Mouse (Mus musculus): ENCODE results near the gene Brd3os. TPM values are rescaled to one million over a fixed set of nuclear protein-coding genes. Genes with fewer than 3 reads are reported as not detected.

Brd3os gene
- total RNA-seq, 2 experiments from 2014 or later, result 21.6 to 24.3 TPM

DNA sequence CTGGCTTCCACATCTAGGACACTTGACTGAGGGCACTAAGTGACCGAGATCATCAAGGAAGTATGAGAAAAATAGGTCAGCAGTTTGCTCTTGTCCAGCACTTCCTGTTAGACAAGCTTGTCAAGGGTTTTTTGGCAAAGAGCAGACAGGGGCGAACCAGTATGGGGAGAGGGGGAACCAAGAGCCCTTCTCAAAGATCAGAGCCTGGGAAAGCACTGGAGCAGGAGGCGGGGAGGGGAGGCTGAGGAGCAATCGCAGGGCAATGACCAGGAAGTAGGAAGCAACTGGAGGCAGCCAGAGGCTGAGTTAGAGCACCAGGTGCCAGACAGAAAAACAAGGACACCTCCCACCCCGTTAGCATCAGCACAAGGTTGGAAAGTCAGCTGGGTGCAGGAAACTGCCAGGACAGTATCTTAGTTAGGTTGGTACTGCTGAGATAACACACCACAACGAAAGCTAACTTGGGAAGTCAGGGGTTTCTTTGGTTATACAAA, 23.5 kb upstream of the Brd3os start:
- DNase-seq (ENCODE audit: low spot score in 2 of 2), result no peak

DNA sequence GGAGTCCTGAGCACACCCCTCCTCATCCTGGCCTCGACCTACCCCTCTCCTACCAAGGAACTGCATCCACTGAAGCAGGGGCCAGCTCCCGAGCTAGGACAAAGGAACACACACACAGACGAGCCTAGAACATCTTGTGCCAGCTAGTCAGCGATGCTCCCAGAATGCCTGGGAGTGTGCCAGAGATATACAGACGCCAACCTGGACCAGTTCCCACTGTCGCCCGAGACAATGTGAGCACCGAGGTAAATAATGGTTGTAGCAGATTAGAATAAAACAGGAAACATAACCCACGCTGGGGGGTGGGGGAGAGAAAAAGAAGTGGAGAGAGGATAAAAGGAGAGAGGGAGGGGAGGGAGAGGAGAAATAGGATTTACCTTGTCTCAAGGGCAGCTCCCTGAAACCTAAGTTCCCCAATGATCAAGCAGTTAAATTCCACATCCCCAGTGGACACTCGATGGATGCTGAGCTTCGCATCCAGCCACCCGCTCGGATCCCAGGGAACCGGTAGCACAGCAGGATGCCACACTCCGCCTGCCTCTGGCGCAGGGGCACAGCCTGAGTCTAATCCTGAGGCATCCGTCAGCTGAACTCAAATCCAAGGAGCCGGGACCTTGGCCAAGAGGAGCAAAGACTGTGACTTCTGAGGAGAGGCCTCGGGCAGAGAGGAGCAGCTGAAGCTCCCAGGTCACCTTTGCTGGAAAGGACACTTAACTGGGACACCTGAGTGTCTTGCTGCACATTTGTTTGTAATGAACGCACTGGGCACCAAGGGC, 20.6 kb upstream of the Brd3os start:
- DNase-seq (ENCODE audit: low spot score in 2 of 2), result peak; percentile 36 to 83

DNA sequence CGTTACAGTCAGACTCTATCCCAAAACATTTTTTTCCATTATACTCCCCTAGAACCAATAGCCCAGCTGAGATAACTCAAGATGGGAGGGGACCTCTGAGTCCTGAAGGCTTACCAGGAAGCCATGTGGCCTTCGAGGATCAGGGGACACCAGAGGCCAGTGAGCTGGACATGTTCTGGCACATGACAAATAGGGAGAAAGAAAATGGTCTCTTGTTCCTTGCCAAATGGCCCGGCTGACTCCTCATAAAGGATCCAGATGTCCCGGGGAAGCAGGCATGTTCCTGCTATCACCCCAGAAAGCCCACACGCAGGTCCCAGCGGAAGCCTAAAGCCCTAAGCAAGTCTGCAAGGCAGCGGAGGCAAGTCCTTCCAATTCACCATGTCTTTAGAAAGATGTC, 18.5 kb upstream of the Brd3os start:
- no peak for DNase-seq (ENCODE audit: low spot score in 2 of 2)

DNA sequence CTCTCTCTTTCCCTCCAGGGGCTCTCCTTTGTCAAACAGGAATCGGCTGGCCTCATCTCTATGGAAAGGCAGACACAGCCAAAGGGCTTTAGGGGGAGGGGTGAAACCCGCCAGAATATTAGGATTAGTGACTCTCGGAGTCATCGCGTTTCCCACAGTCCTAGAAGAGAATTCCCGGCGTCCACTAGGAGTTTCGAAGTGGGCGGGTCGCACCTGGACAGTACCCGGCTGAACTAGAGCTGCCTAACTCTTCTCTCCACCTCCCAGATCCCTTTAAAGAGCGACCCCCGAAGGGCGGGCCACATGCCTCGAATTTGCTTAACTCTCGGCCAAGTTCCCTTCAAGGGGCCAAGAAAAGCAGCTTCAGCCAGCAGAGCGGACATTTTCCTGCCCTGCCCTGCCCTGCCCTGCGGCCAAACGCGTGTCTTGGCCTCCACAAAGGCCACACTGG, 16.9 kb upstream of the Brd3os start:
- no peak for DNase-seq (ENCODE audit: low spot score in 2 of 2)

DNA sequence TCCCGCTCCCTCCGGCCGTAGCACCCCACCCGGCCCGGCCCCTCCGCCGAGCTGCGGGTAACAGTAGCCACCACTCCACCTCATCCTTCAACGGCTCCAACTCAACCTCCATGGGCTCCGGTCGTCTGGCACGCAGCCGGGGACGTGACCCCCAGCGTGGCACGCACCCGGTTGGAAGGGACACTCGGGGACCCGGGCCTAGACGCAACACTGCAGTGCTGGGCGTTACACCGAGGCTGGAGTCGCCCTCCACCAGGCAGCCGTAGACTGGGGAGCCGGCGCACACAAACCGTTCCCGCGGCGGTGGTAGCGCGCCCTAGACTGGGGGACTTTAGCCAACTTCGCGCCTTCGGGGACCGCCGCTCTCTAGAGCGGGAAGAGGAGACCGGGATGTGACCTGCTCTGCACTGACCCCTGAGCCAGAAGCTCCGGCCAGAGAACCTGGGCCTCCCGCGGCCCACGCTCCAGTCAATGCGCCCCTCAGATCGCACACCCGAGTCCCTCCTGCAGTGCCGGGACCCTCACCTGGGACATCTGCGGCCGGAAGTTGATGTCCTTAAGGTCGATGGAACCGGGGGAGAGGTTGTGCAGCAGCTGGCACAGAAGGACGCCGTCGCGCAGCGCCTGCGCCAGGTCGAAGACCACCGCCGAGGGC, 16.2 kb upstream of the Brd3os start:
- DNase-seq (ENCODE audit: low spot score in 2 of 2), result no peak

DNA sequence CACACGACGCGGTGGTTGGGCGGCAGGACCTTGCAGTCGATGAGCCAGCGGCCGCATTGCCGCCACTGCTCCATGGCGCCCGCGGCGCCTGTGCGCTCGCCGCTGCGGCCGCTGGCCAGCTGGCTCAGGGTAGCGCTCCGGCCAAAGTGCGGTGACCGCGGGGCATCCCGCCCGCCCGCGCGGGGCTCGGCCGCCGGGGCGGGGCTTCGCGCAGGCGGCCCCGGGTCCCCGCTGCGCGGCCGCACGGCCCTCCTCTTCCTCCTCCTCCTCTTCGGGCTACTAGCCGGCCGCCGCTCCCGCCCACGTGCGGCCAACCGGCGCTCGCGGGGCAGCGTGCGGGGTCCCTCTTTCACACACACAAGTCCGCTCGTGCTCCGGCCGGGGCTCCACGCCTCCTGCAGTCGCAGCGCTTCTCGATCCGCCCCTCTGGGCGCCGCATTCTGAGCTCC, 15.7 kb upstream of the Brd3os start:
- DNase-seq (ENCODE audit: low spot score in 2 of 2), result no peak

DNA sequence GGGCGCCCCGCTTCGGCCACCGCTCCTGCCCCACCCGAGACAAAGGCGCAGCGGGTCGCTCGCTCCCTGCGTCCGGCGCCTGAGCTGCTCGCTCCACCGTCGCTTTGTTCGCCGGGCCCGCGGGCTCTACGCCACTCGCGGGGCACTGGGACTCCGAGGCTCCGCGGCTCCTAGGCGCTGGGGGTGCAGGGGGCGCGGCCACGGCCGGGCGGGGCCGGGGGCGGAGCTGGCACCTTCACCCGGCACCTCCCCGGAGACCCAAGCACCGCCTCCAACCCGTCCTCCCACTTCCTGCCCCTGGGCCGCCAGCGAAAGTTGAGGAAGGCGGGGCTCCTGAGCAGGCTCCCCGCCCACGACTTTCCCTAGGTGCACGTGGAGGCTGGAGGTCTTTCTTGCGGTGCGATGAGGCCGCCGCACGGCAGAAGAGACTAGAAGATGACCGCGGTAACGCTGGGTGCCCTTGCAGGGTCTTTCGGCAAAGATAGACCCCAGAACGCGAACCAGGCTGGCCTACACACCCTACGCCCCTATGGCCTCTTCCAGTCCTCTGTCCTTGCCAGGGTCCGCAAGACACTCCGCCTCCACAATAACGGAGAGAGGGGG, 15.2 kb upstream of the Brd3os start, which contains the start of gene Vav2:
Gene Vav2 (minus strand): TSS at position 179 of the 603 bp plus-strand sequence.
- peak; percentile 69 to 75 for DNase-seq (ENCODE audit: low spot score in 2 of 2)

DNA sequence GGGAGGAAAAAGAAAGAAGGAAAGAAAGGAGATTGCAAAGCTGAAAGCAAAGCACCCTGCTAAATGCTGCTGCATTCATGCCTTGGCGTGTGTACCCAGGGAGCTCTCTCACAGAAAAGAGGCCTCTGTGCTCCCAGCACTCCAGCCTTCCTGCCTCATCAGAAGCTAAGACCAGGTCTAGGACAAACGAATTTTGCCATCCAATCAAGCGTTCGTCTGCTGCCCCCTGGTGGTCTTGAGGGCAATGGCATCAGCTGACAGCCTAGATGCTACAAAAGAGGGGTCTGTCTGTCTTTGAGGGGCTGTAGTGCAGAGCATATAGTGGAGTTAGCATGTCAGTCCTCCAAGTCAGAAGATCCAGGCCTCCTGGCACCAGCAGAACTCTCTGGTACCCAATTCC, 14.1 kb upstream of the Brd3os start:
- DNase-seq (ENCODE audit: low spot score in 2 of 2), result peak; percentile 73 to 90

DNA sequence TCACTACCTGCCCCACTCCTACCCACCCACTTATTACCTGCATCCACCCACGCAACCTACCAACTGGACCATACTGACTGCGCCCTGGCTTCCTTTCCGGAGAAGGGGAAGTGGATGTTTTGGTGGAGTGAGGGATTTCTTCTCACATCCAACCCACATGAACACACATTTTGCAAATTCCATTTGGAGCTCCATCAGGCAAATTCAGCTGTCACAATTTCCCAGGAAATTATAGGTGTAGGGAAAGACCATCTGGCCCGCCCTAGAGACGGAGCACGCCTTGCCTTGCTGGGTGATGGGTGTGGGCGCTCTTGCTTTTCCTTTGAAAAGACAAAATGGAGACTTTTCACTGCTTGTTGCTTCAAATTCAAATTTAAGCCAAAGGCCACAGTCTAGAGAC, 11.5 kb upstream of the Brd3os start:
- DNase-seq (ENCODE audit: low spot score in 2 of 2), result peak; percentile 72 to 83

DNA sequence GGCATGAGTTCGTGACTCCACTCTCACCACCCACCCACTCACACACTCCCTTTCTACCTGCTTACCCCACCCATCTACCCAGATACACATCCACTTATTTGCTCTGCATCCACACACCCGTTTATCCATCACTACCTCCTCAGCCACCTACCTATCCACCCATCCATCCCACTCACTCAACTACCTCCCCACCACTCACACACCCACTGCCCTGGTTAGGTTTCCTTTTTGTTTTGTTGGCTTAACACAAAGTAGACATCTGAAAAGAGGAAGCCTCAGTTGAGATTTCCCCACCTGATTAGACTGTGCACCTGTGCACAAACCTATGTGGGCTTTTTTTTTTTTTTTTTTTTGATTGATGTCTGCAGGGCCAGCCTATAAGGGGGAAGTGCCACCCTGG, 9.5 kb upstream of the Brd3os start:
- no peak for DNase-seq (ENCODE audit: low spot score in 2 of 2)

DNA sequence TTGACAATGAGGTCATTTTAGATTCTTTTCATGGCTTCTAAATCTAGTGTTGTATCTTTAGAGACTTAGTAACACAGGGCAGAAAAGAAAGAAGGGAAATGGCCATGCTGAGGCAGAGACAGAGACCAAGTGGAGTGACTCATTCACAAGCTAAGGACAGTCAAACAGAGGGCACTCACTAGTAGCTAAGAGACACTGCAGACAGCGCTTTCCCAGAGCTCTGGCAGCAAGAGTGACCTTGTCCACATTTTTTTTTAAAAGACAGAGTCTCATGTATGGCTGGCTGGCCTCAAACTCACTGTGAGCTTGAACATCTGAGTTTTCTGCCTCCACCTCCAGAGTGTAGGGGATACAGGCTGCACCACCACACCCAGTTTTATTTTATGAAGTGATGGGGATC, 4.2 kb upstream of the Brd3os start:
- no peak for DNase-seq (ENCODE audit: low spot score in 2 of 2)

DNA sequence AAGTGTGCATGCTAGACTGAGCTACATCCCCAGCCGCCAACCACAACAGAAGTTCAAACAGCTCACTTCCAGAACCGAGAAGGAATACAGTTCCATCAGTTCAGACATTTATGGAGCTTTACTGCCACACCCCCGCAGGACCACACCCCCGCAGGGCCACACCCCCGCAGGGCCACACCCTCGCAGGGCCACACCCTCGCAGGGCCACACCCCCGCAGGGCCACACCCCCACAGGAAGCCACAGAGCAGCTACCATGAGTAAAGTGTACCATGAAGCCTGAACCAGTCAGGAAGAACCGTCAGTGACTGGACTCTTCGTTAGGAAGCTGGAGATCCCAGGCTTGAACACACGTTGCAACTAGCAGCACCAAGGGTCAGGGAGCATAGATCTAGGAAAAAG, 3.8 kb upstream of the Brd3os start:
- DNase-seq (ENCODE audit: low spot score in 2 of 2), result no peak

DNA sequence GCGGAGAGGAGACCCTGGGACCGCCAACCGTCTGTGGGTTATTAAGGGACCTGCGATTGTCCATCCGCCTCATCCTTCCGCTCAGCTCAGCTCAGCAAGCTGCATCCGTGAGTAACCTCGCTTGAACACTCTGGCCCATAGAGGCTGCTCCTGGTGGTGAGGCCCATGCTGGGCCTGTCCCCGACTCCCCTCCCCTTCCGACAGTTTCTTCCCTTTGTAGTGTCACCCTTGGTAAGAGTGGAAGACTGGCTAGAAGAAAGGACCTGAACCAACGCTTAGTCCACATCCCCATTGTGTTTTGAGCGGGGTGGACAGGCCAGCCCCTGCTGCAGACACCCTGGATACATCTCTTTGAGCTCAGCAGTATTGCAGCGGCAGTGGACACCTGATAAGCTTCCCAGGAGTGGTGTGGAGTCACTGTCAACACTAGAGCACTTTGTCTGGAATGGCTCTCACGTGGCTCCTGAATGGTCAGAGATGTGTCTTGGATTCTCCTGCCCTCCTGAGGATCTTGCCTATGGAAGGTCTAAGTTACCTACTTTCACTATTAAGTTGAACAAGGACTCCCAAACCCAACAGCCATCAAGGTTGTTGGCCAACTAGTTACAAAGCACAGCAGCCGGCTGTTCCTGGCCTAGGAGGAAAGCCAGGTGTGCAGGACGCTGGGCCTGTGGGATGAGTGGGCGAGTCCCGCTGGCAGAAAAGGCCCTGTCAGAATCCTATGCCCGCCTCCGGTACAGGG, 755 bp downstream of the Brd3os start:
- DNase-seq (ENCODE audit: low spot score in 2 of 2), result no peak

DNA sequence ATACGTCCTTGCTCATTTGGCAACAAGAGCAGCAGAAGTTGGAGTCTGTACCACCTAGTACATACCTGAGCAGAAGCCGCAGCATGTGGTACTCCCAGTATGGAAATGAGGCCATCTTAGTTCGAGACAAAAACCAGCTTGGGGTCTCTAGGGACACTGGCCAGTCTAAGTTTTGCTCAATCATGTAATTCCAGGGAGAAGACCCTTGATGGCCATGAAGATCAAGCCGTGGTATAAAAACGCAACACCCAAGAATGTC, 1.3 kb downstream of the Brd3os start:
- no peak for DNase-seq (ENCODE audit: low spot score in 2 of 2)

DNA sequence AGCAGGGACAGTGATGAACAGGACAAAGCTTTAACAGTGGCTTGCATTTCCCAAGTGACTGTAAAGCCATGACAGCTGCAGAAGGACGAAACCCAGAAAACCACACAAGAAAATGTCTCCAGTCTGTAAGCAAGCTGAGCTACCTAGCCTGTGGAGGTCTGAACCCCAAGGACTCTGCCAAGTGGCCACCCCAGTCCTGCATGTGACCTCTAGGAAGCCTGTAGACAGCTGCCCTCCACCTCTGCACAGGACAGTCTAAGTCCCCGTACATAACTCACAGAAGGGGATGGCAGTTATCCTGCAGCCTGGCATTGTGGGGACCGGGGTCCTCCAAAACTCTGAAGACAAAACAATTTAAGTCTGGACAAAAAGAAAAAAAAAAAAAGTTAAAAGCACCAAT, 3.8 kb downstream of the Brd3os start:
- no peak for DNase-seq (ENCODE audit: low spot score in 2 of 2)

DNA sequence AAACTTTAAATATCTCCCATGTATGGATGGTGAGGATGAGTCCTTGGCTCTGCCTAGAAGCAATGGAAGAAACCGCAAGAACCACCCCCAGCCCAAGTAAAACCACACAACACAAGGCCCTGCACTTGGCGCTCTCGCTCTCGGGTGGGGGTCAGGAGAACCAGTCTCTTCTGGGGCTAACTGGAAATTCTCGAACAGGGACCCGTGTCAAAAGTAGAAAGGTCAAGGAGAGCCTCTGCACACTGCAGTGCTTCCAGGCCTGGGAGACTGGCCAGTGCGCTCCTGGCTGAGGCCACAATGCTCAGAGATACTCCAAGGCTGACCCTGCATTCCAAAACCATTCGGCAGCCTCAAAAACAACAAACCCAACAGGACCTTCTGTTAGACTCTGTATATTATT, 4.7 kb downstream of the Brd3os start:
- no peak for DNase-seq (ENCODE audit: low spot score in 2 of 2)

DNA sequence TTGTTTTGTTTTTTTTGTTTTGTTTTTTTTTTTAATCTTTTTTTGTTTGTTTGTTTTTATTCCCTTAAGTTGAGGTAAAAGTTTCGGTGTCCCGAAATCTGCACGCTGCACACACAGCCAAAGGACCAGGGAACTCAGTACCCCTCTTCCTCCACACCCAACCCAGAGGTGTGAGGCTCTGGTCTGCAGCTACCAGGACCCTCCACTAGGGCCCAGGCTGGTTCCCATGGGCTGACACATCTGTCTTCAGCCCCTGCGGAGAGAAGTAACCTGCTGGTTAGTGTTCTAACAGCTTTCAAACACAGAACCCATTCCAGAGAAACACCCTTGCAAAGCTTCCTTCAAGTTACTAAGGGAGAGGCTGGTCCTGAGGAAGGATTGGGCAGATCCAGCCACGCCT, 5.7 kb downstream of the Brd3os start:
- DNase-seq (ENCODE audit: low spot score in 2 of 2), result no peak

DNA sequence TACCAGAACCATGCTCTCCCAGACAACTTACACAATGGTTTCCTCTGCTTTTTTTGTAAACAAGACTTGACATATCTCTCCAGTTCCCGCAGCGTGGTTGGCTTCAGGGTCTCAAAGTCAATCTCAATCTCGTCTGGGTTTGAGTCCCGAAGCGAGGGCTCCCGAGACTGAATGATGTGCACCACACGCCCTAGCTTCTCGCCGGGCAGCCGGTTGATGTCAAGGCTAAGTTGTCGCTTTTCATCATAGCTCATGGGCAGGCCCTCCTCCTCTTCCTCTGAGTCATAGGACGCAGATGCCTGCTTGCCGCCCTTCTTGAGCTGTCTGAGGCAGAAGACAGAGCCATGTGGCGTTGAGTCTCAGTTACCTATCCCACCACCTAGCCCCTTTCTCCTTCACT, 8.1 kb downstream of the Brd3os start:
- no peak for DNase-seq (ENCODE audit: low spot score in 2 of 2)

DNA sequence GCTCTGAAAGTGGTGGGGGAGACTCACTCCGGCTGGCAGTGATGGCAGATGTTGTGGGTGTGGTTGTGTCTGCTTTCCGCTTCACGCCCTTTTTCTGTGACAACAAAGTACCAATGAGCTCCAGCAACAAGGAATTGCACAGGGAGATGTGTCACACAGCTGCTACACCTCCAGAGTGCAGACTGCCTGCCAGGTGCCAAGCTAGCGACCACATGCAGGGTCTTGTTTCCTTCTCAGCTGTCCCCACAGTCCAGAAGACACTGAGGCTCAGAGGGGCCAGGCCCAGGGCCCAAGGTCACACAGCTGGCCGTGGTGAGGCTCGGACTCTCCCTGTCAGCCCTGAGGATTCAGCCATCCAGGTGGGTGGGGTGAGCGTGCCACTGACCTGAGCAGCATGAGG, 17.6 kb downstream of the Brd3os start:
- no peak for DNase-seq (ENCODE audit: low spot score in 2 of 2)

DNA sequence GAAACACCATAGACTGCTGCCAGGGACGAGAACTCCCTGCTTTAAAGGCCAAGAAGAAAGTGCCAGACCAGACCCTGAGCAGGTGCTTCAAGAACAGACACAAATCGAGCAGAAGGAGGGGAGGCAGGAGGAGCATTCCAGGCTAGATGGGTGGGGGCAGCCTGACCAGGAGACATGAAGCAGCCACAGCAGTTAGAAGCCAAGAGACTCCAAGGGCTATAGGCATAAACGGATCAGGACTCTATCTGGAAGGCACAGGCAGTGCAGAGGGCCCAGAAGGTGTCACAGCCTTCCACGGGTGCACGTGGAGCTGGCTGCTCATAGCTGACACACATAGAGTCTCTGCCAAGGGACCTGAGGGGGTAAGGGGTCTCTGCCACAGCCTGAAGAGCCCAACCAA, 18.0 kb downstream of the Brd3os start:
- DNase-seq (ENCODE audit: low spot score in 2 of 2), result no peak

DNA sequence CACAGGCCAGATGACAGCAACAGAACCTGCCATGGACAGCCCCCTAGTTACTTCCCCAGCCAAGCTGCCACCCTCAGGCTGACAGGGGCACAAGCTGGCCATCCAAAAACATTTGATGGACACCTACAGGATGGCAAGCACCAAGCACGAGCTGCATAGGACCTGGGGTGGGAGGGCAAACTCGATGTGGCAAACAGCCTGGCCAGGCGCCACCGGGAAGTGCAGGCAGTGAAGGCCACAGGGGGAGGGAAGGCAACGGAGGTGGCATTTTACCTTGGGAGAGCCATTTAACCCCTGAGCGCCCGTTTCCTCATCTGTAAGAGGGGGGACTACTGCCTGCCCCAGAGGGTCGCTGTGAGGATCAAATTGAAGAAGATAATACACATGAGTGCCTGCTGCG, 18.5 kb downstream of the Brd3os start:
- no peak for DNase-seq (ENCODE audit: low spot score in 2 of 2)

Measured in layer of hippocampus, adult 18-20 months (tissue).